Mouse (Mus musculus): ENCODE data around the gene Sds.

Sds gene

DNA sequence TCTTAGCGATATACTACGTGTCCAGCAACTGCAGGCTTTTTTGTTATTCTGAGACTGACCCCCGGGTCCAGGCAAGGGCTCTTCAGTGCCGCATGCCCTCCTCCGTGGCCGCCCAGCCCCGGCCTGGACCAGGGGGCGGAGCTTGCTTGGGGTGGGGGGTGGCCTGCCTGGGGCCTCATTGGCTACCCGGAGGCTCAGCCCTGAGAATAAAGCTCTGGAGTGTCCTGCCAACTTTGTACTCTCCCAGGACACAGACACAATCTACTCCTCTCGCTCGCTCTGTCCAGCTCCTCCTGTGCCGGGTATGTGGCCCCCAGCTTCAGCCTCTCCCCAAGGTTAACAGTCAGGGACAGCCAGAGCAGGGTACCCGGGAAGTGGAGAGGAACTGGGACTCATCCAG, at the start of gene Sds:
Gene Sds, plus strand, starts transcription at position 231 of the 400 bp plus-strand sequence.
- CTCF ChIA-PET: no interaction called here

DNA sequence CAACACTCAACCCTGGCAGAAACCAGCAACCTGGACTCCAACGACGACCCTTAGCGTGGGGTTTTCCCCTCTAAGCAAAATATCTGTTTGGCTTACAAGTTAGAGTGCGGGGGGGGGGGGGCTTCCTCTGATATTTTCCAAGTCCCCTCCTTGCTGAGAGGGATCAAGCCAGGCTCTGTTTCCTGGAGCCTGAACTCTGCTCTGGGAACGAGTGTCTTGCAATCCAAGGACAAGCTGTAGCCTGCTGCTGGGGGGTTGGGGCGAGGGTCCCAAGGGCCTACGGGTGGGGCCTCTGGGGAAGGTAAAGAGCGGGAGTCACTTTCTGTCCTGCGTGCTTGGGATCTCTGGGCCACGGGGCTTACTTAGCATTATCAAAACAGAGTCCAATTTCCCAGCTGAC, 49.8 kb upstream of the Sds start:
- CTCF ChIA-PET: no interaction called here

DNA sequence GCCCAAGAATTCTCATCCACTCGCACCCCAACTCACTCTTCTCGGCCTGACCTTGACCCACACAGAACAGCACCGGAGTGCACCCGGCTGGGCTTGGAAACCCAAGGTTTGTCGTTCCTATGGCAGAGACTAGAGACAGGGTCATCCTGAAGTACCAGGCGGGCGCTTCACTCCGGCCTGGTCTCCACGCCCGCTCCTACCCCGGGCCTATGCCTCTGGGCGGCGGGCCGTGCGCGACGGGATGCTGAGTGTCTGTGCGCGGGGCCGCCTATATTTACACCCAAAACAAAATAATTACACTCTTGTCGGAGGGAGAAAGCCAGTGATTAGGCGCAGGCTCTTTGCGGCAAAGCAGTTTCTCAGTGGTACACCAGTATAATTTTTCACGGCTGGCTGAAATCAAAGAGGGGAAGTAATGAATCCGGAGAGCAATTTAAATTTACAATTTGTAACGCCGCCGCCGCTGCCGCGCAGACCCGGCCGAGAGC, 48.8 kb upstream of the Sds start:
- CTCF ChIA-PET: no interaction called here

DNA sequence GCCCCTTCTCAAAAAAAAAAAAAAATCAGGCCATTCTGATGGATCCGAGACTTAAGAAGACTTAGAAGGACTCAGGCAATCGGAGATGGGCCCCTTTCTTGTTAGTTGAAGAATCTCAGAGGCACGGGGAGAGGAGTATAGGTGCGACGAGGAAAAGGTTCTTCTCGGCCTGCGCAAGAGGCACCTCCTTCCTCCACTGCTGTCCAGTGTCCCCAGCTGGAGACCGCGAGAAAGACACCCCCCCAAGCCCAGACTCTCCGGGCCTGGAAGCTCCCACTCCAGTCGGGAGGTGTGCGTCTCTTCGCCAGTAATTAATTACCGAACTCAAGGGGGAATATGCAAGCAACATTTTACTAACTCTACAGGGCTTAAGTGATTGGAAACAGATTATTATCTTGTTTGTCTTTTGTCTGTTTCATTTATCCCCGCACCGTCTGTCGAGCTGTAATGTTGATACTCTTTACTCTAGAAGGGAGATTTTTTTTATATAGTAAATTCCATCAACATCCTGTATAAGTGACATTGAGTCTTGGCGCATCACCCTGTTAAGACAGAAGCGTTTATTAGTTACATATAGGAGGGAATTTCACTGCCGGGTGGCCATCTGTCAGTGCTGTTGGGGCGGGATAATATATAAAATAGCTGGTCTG, 48.0 kb upstream of the Sds start:
- CTCF ChIA-PET: no interaction called here

DNA sequence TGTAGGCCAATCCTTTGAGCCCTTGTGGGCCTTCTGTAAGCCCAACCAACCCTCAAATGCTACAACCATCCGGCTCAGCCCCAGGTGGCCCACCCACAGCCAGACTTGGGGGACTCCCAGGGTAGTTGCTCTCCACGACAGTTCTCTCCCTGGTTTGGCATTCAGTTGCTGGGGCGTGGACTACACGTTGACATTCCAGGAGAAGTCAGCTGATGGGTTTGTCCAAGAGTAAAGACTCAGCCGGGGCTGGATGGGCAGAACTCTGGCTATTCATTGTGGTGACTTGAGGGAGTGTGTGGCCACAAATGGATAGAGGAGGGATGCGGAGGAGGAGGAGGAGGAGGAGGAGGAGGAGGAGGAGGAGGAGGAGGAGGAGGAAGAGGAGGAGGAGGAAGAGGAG, 47.3 kb upstream of the Sds start:
- CTCF ChIA-PET: no interaction called here

DNA sequence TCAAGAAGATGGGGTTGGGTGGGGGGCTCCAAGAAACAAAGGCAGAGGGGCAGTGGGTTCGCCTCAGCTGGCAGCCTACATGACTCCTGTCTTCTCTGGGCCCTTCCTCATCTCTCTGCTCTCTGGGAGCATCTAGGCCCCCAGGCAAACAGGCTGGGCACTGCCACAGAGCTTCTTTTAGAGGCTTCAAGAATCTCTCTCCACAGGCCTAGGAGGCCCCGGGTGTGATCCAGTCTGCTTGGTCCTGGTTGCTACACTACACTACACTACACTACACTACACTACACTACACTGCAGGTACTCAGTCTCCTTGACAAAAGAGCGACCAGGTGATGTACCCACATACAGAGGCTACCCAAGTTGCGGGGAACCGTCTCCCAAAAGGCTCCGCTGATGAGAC, 46.6 kb upstream of the Sds start:
- CTCF ChIA-PET: no interaction called here

DNA sequence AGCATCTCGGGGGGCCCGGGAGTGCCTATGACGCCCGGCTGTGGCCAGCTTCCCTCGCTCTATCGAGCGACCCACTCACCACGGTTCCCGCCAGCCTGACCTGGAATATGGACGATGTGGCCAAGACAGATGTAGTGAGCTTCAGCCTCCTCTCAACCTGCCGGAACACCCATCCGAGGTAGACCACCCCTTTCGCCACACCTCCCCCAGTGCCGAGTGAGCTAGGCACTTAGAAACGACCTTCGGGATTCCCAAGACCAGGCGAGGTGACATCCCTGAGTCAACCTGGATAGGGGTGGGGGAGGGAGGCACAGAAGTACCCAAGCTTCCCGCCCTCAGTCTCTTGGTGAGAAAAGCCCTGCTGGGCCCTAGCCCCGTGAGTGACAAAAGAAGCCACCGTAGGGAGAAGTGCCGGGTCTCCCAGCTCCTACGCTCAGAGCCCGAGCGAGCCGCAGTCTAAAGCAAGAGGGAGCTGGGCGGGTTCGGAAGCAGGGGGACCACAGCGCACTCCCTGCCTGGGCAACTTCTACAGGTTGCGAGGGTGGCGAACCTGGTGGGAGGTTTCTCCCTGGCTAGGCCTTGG, 45.2 kb upstream of the Sds start:
- CTCF ChIA-PET: no interaction called here

DNA sequence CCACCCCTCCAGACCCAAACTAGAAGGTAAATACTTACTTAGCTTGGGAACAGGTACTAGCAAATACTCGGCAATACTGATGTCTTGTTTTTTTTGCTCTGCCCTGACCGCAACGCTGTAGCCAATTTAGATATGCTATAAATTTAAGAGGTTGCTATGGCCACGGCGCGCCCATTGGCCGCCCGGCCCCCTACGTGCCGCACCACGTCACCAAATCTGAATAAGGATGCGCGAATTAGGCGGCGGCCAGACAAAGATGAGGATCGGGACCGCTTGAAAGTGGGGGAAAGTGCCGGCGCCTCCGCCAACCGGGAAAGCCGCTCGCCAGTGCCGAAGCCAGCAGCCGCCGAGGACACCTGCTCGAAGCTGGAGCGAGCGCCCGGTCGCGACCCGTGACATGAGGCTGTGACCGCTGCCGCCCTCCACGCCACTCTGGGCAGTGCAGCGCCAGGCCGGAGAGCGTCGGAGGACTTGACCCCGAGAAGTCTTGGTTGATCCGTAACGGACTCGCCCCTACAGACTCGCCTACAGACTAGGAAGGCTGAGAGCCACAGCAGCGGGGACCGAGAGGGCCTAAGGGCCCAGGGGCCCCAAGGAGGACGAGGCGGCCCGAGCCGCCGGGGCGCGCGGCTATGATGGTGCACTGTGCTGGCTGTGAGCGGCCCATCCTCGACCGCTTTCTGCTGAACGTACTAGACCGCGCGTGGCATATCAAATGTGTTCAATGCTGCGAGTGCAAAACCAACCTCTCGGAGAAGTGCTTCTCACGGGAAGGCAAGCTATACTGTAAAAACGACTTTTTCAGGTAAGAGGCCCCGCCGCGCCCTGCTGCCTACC, 44.5 kb upstream of the Sds start, which contains the start of gene Lhx5:
Gene Lhx5, plus strand, starts transcription at position 51 of the 837 bp plus-strand sequence.
- CTCF ChIA-PET: no interaction called here

DNA sequence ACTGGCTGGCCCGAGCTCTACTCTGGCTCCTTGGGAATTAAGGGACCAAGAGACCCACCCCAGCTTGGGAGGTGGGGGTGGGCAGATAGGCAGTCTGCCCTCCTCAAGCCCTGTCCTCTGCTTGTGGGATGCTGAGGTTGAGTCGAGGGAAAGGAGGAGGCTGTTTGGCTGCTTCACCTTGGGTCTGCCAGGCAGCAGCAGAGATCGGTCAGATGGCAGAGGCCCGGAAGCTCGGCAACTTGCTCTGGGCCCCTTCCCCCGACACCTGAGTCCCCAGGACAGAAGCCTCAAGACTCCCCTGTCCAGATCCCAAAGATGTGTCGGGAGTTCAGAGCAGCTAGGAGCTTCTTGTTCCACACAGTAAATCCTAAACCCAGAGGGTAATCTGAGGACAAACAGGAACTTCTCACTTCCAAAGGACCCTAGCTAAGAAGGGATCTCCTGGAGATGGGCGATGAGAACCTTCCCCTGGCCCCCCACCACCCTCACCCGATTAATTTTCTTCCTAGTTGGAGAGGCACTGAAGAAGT, 43.8 kb upstream of the Sds start:
- CTCF ChIA-PET: no interaction called here

DNA sequence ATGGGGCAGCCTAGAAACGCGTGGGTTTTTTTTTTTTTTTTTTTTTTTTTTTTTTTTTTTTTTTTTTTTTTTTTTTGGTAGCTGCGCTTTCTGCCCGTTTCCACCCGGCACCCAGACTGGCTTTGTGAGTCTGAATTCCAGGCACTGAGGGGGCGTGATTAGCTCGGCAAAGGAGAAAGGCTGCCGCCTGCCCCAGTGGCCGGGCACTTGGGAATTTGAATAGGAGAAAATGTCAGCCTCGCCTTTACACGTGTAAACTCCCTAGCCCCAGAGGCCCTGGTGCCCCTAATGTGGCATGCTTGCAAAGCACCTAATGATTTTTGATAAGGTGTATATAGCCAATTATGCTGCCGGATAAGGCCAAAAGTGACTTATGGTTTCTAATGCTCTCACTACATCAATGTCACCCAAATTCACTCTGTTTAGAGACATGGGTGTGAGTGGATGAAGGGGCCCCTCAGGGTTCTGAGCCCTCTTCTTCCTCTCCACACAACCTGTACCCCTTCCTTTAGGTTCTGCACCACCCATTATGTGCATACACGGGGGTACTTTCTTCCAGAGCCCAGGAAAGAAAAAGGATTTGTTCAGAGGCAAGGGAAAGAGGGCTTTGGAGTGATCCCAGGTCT, 43.1 kb upstream of the Sds start:
- CTCF ChIA-PET: no interaction called here

DNA sequence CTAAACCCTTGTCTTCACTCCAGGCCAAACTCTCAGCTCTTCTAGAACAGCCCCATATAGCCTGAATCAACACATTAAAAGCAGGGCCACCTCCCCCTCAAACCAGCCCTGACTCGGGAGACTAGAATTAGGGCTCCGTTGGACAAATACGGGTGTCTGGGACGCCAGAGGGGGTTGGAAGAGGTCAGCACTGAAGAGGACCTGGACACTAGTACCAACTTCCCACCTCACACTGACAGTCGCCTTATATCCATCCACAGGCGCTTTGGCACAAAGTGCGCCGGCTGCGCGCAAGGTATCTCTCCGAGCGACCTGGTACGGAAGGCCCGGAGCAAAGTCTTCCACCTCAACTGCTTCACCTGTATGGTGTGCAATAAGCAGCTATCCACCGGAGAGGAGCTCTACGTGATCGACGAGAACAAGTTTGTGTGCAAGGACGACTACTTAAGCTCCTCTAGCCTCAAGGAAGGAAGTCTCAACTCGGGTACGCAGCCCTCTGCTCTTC, 42.0 kb upstream of the Sds start:
- CTCF ChIA-PET: no interaction called here

DNA sequence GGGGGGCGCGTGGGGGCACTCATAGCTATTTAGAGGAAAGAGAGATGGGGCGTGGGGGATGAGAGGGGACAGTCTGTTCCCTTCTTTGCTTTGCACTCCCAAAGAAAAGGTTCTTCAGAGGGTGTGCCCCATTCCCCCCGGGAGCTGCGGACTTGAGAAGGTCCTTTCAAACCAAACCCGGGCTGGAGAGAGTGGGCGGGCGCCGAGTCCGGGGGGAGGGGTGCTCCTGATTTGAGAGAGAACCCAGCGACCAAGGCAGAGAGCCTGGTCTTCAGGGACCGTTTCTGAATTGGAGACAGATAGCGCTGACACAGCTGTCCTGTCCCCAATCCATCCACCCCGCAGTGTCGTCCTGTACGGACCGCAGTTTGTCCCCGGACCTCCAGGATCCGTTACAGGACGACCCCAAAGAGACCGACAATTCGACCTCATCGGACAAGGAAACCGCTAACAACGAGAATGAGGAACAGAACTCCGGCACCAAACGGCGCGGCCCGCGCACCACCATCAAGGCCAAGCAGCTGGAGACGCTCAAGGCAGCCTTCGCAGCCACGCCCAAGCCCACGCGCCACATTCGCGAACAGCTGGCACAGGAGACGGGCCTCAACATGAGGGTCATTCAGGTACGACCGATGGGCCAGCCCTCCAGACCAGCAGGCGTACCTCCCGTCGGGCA, 41.2 kb upstream of the Sds start:
- CTCF ChIA-PET: no interaction called here

DNA sequence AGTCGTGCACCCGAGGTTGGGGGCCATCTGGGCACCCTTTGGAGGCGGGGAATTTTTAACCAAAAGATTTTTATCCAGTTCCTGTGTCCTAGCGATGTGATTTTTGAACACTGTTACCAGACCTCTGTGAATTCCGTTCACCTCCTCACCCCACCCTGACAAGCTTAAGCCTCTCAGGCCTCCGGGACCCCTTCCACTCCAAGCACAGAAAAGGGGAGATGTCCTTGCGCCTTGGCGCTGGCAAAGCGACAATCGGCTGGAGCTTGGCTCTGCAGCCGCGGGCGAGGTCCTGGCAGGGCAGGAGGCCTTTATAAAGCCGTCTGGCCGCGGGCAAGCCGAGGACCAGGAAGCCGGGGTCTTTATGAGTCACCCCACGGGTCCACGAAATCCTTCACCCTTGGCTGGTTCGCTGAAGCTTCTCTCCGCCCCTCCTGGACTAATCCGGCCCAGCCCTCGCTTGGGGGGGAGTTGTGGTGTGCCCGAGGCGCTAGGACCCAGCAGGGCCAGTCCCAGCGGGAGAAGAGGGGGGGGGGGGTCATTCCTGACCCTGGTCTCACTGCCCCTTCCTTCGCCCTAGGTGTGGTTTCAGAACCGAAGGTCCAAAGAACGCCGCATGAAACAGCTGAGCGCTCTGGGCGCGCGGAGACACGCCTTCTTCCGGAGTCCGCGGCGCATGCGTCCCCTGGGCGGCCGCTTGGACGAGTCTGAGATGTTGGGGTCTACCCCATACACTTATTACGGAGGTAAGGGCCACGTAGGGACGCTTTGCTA, 40.4 kb upstream of the Sds start:
- CTCF ChIA-PET: no interaction called here

DNA sequence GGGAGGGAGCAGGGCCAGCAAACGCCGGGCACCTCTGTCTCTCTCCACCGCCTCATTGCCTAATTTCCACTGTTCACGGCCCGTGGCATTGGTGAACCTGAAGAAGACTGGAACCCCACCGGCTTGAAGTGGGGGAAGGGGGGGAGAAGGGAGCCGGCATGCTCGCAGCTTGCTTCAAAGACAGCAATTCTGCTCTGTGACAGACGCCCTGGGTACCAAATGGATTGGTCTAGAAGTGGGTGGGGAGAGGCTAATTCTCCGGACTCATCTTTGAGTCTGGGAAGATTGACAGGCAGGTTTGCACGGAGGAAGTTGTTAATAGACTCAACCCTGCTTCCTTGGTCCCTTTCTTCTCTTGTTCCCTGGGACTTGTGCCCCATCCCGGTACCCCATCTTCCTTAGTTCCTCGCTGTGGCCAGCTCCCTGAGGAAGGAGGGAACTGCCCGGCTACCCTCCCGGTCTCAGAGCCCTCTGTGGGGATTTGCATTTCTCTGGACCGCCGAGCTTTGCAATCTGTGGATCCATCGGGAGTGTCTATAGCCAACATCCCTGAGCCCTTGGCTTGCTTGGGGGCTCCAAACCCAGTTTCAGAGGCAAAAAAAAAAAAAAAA, 39.3 kb upstream of the Sds start:
- CTCF ChIA-PET: interaction anchor here (0.6 kb wide), 1 partner anchor 74 kb away, joined by 3 read pairs; the partner anchor contains the start of gene Slc8b1

DNA sequence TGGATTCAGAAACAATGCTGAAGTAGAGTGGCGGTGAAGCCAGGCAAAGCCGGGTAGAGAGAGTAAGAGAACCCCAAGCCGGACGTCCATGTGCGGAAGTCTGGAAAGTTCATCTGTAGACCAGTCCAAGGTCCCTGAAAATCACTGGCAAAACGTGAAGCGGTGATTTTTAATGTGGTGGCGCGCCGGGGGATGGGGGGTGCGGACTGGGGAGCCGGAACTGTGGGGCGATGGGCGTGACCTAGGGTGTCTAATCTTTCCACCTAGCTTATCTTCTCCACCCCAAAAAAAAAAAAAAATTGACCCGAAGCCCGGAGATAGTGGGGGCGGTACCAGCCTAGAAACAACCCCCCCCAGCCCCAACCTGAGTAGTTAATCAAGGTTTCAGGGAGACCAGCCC, 38.8 kb upstream of the Sds start:
- CTCF ChIA-PET: interaction anchor here (0.6 kb wide), 1 partner anchor 73 kb away, joined by 3 read pairs; the partner anchor contains the start of gene Slc8b1

DNA sequence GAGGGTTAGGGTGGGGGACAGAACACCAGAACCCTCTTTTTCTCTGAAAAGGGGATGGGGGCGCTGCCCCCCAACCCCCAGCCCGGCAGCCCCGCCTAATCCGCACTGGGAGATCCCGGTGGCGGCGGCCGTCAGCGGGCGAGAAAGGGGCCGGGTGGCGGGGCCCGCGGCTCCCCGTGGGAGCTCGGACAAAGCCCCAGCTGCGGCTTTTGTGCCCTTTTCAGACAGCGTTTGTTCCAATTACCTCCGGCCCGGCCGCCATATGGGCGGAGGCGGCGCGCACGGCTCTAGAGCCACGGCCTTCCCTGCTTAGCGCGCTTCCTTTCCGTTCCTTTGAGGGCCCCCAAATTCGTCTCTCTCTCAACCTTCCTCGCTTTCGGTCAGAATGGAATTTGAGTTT, 38.3 kb upstream of the Sds start:
- CTCF ChIA-PET: no interaction called here

DNA sequence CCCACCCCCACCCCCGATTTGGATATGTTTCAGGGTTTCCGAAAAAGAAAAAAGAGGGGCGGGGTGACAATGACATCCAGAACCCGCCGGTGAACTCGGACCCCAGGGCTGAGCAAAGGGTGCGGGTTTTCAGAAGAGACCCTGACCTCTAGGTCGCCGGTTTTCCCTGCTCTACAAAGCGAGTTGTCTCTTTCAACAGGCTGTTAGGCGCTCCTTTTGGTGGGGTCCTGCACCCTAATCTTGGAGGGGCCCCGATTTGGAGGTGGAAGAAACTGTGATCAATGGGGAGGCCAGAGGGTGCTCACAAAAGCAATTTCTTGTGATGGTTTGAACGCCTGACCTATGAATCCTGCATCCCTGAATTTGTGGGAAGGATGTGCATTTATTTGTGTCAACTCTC, 37.9 kb upstream of the Sds start:
- CTCF ChIA-PET: no interaction called here

DNA sequence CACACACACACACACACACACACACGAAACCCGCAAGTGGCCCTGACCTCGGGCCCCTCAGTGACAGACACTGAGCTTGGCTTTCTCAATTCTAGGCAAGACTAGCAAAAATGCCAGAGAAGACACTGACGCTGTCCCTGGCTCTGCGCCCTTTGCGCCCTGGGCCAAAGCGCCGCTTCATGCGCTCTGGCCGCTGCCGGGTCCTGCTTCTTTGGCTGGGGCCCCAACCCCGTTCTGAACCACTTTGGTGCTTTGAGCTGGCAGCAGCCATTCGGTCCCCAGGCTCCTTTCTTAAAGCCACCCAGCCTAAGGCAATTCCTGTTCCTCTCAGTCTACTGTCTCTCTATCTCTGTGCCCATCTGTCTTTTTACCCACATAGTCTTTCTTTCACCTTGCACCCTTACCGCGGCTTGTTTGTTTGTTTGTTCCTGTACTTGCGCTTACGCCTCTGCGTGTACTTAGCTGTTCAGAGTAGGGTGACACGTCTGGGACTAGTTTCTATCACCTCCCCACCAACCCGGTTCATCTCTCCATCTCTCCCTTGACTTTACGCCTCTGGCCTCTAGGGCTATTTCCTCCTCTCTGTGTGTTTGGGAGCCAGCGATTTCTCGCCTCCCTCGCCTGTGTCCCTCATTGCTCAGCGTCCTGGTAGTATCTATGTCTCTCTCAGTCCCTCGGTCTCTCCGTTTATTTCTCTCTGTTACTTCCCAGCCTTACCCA, 37.2 kb upstream of the Sds start:
- CTCF ChIA-PET: interaction anchor here (0.8 kb wide), 1 partner anchor 27 kb away, joined by 3 read pairs; no protein-coding TSS in a partner anchor
